Mouse (Mus musculus) left cerebral cortex, postnatal 4 days (tissue): ENCODE results near the gene Cdc42se1. TPM values are rescaled to one million over a fixed set of nuclear protein-coding genes. Genes with fewer than 3 reads are reported as not detected.

Source experiments
- DNase-seq: peaks from one replicate; pipeline ENCODE4 v3.0.0-alpha.2; 2022
- intact Hi-C: fragments of 180-260 bp; cut with DNase I; formaldehyde crosslinking; loops from one replicate; pipeline ENCODE4 v1.15.1; 2025
- total RNA-seq, 2 experiments: library from RNA; stranded (reverse); gene quantifications; 2 replicates each; pipeline ENCODE4 v1.2.3; 2021

Gene Cdc42se1
- total RNA-seq, 2 experiments from 2014 or later = 62.1 to 62.4 TPM

- intact Hi-C loops = loop anchor here (5.0 kb wide), 1 partner anchor 55 kb away; the partner anchor contains the start of gene Cdc42se1
- DNase-seq = no peak
These were observed 53.9 kb downstream of the Cdc42se1 start for GRCm38 (mm10) chr3:95282381-95282864.

DNA sequence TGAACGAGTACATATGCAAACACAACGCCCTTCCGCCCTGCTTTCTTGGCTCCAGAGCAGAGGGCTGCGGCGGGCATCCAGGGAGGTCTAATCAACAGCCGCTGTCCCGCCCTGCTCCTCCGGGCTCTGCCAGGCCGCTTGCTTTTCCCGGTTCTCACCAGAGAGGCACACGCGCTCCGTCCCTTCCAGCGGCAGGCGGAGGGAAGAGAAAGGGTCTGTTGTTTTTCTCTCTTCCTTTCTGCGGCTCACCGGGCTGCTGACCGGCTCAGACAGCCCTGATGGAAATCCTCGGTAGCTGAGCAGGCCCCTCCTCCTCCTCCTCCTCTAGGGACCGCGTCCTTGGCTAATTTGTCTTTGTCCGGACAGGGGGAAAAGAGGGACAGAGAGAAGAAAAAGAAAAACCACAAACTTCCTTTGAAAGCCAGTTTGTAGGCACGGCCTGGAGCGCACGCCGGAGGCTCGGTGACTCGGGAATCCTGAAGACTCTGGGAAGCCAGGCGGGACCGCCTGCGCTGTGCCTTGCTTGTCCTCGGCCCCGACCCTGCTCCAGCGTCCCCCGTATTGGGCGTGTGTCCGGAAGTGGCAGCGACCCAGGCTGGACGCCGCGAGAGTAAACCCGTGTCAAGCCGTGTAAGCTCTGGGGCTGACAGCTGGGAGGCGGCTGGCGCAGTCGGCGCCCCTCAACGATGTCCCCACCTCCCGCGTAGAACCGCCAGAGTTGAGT, 54.5 kb downstream of the Cdc42se1 start:
- intact Hi-C loops = loop anchor here (5.0 kb wide), 1 partner anchor 56 kb away; the partner anchor contains the start of gene Cdc42se1
- DNase-seq = peak; percentile 88

GRCm38 (mm10) chr3:95283589-95283941, 55.0 kb downstream of the Cdc42se1 start:
- intact Hi-C loops = loop anchor here (5.0 kb wide), 1 partner anchor 56 kb away; the partner anchor contains the start of gene Cdc42se1
- DNase-seq = no peak

DNA sequence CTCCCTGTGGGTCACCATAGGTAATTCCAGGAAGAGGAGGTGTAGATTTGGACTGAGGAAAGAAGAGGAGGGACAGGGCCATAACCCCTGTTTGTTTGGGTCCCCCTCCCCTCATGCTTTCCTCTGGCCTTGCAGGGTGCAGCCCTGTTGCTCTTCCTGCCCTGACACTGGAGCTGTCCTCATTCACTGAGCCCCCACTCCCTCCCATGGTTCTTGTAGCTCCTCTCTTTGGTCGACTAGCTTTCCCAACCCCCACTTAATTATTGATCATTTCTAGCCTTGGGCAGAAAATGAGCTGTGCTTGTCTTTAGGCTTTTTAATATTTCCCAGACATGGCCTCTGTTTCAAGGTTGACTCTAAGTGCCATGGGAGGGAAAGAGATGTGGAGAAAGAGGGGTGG, 55.5 kb downstream of the Cdc42se1 start:
- DNase-seq = no peak
- intact Hi-C loops = loop anchor here (5.0 kb wide), 1 partner anchor 57 kb away; the partner anchor contains the start of gene Cdc42se1

DNA sequence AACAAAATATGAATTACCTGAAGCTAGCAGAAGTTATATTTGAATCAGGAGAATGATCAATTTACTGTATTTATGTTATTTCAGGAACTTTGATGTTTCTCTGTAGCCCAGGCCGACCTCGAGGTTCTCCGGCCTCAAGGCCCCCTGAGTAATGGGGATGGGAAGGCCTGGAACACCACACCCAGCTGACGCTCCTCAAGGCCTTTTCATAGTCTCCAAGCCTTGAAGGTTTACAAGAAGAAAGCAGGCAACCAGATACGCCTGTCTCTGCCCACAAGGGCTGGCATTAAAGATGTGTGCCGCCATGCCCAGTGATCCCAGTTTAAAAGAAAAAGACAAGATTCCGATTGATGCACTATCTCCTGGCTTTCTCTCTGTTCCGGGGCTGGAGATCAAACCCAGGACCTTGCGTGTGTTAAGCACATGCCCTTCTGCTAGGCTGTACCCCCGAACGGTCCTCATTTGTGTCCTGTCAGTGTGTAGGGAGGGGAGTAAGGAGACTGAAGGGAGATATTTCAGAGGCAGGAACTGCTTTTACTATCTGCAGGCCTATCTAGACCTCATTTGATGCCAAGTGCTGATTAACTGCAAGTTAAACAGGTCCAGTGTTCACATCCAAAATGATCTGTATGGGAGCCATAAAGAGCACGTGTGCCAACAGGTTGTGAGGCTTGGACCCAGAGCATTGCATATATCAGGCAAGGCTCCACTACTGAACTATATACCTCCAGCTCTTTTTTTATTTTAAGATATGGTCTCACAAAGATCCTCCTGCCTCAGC, 56.2 kb downstream of the Cdc42se1 start:
- intact Hi-C loops = loop anchor here (5.0 kb wide), 1 partner anchor 57 kb away; the partner anchor contains the start of gene Cdc42se1
- no peak for DNase-seq

DNA sequence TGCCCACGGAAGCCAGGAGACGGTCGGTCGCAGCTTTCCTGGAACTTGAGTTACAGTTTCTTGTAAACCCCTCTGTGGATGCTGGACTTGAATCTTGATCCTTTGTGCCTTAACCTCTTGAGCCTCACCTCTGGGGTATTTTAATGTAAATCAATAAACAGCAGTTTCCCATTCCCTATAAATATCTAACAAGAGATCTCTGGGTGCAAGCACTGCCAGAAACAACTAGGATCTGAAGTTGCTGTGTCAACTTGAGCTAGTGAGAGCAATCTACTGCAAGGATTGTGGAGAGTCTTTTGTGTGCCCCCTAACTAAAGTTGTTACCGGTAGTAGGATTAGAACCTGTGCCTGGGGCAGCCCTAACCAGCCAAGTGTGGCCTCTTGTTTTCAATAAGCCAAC, 56.9 kb downstream of the Cdc42se1 start:
- intact Hi-C loops = no loop called here
- DNase-seq = no peak

Other genes starting within 250 kb of the Cdc42se1 start
- 10 to 100 TPM; 23.6 to 25.4 TPM for gene Zfp687, start 213.3 kb upstream of the Cdc42se1 start, total RNA-seq
- 100 to 1,000 TPM; 144 to 158 TPM for gene Psmd4, start 186.1 kb upstream of the Cdc42se1 start, total RNA-seq
- gene Pip5k1a, start 121.8 kb upstream of the Cdc42se1 start, total RNA-seq = 10 to 100 TPM; 20.1 to 25.3 TPM
- gene Vps72, start 117.7 kb upstream of the Cdc42se1 start, total RNA-seq = 10 to 100 TPM; 77.2 to 78.4 TPM
- gene Tmod4, start 104.3 kb upstream of the Cdc42se1 start, total RNA-seq = 1 to 10 TPM in 1 of 2 experiments, under 1 TPM in 1; 0.87 to 1.0 TPM
- gene Scnm1, start 94.7 kb upstream of the Cdc42se1 start, total RNA-seq = 10 to 100 TPM; 39.9 to 43.2 TPM
- gene Lysmd1, start 94.6 kb upstream of the Cdc42se1 start, total RNA-seq = 10 to 100 TPM; 19.8 to 23.0 TPM
- gene Tnfaip8l2, start 86.4 kb upstream of the Cdc42se1 start, total RNA-seq = under 1 TPM; 0.74 to 0.92 TPM
- gene Sema6c, start 68.3 kb upstream of the Cdc42se1 start, total RNA-seq = 100 to 1,000 TPM; 141 to 155 TPM
- 1 to 10 TPM; 9.0 TPM for gene Gabpb2, start 10.8 kb upstream of the Cdc42se1 start, total RNA-seq
- 100 to 1,000 TPM; 668 to 674 TPM for gene Mllt11, start 3.4 kb downstream of the Cdc42se1 start, total RNA-seq
- gene Gm128, start 12.9 kb downstream of the Cdc42se1 start, total RNA-seq = not detected
- gene Bnipl, start 22.5 kb downstream of the Cdc42se1 start, total RNA-seq = under 1 TPM; 0.36 to 0.74 TPM
- 10 to 100 TPM; 29.7 to 32.6 TPM for gene Mindy1, start 52.6 kb downstream of the Cdc42se1 start, total RNA-seq
- gene Prune1, start 53.3 kb downstream of the Cdc42se1 start, total RNA-seq = 10 to 100 TPM; 63.9 to 69.3 TPM
- 1 to 10 TPM; 1.0 to 1.2 TPM for gene Anxa9, start 78.4 kb downstream of the Cdc42se1 start, total RNA-seq
- 10 to 100 TPM; 53.4 to 54.4 TPM for gene Cers2, start 86.1 kb downstream of the Cdc42se1 start, total RNA-seq
- 10 to 100 TPM; 60.0 to 64.4 TPM for gene Setdb1, start 128.5 kb downstream of the Cdc42se1 start, total RNA-seq
- not detected for gene 4930558C23Rik, start 174.1 kb downstream of the Cdc42se1 start, total RNA-seq
- 10 to 100 TPM; 40.4 to 46.1 TPM for gene Arnt, start 205.7 kb downstream of the Cdc42se1 start, total RNA-seq